14 mouse cellular contexts compared by ENCODE assay signal in genomic region chr19:23834721-23835120, GRCm38 (mm10).
A peak's percentile ranks its signal among the peaks of the same experiment; 100 is the strongest.
DNase-seq lines count a peak whose midpoint lies in the region; ATAC-seq and TF ChIP-seq lines count a peak whose summit lies in the region.
"Had no signal": no experiment of that assay in that cellular context is flagged by ENCODE, and none has a peak within 500 bp of the region (broad histone marks: within the 10 kb centered on the region; RNA-seq: fewer than 3 reads in every experiment).

No protein-coding gene starts in this region.

- 0 out of 2 replicates have a peak overlapping the region, but pooled peaks have one; percentile 64 for H3K27ac ChIP-seq in forebrain, embryonic 14.5 days (ENCODE audit: low read depth, low read length)
- H3K27ac ChIP-seq in forebrain, embryonic 12.5 days, result no peak overlapping the region
- H3K27ac ChIP-seq in forebrain, postnatal 0 days (ENCODE audit: low read depth, low read length), result peak overlapping the region; percentile 62; the same call in 1 of the 2 replicates
- H3K27ac ChIP-seq in kidney, adult 2 months (ENCODE audit: insufficient read depth, low read depth, low read length), result no peak overlapping the region
- H3K27ac ChIP-seq: embryonic facial prominence, embryonic 13.5 days; limb, embryonic 12.5 days had no signal

- H3K4me3 ChIP-seq in forebrain, embryonic 14.5 days (ENCODE audit: low read depth, low read length), result no peak overlapping the region
- H3K4me3 ChIP-seq in forebrain, embryonic 12.5 days (replicated peaks), result no peak overlapping the region
- no peak overlapping the region for H3K4me3 ChIP-seq in forebrain, postnatal 0 days (ENCODE audit: low read depth, low read length)
- no peak overlapping the region for H3K4me3 ChIP-seq in kidney, adult 2 months (ENCODE audit: insufficient read depth, low read depth, low read length)
- H3K4me3 ChIP-seq: embryonic facial prominence, embryonic 13.5 days; limb, embryonic 12.5 days; neural tube, embryonic 12.5 days had no signal

- no peak overlapping the region for H3K9ac ChIP-seq in forebrain, embryonic 14.5 days (ENCODE audit: low read length)
- no peak overlapping the region for H3K9ac ChIP-seq in forebrain, embryonic 12.5 days
- H3K9ac ChIP-seq in forebrain, postnatal 0 days, result no peak overlapping the region
- H3K9ac ChIP-seq: embryonic facial prominence, embryonic 13.5 days; limb, embryonic 12.5 days; neural tube, embryonic 12.5 days had no signal

- TF ChIP-seq POLR2A in kidney, adult 2 months (IDR thresholded peaks at IDR 0.05; ENCODE audit: low read depth, low read length), result no peak

- H3K4me2 ChIP-seq in forebrain, embryonic 14.5 days (ENCODE audit: low read length), result no peak overlapping the region
- no peak overlapping the region for H3K4me2 ChIP-seq in forebrain, embryonic 12.5 days
- no peak overlapping the region for H3K4me2 ChIP-seq in forebrain, postnatal 0 days (ENCODE audit: low read depth)
- H3K4me2 ChIP-seq: embryonic facial prominence, embryonic 13.5 days; limb, embryonic 12.5 days; neural tube, embryonic 12.5 days had no signal

- TF ChIP-seq CTCF in forebrain, postnatal 0 days (IDR thresholded peaks at IDR 0.05; ENCODE audit: low read depth), result no peak
- no peak for TF ChIP-seq CTCF in kidney, adult 2 months (conservative IDR thresholded peaks at IDR 0.05; ENCODE audit: insufficient read depth, insufficient read length, low read depth, low read length)

- peaks cover 4% of the 10 kb centered on the region; the same call in 1 of the 2 replicates for H3K4me1 ChIP-seq in forebrain, embryonic 14.5 days (ENCODE audit: control insufficient read depth, insufficient read depth, low read length)
- peaks cover 25% of the 10 kb centered on the region for H3K4me1 ChIP-seq in forebrain, embryonic 12.5 days
- H3K4me1 ChIP-seq in forebrain, postnatal 0 days (ENCODE audit: insufficient read depth), result 0 out of 2 replicates have a peak, but pooled peaks cover 15% of the 10 kb centered on the region
- no peaks in the 10 kb centered on the region for H3K4me1 ChIP-seq in kidney, adult 2 months (ENCODE audit: control insufficient read depth, insufficient read depth, low read length)
- H3K4me1 ChIP-seq: limb, embryonic 12.5 days had no signal

- H3K36me3 ChIP-seq in forebrain, embryonic 14.5 days (ENCODE audit: control insufficient read depth, insufficient read depth, low read length), result no peaks in the 10 kb centered on the region
- H3K36me3 ChIP-seq in forebrain, embryonic 12.5 days (replicated peaks), result no peaks in the 10 kb centered on the region
- no peaks in the 10 kb centered on the region for H3K36me3 ChIP-seq in forebrain, postnatal 0 days (ENCODE audit: insufficient read depth)
- no peaks in the 10 kb centered on the region for H3K36me3 ChIP-seq in kidney, adult 2 months (ENCODE audit: control insufficient read depth, insufficient read depth, low read length)
- H3K36me3 ChIP-seq: embryonic facial prominence, embryonic 13.5 days; limb, embryonic 12.5 days; neural tube, embryonic 12.5 days had no signal

- intact Hi-C loops in left cerebral cortex, postnatal 14 days (cut with DNase I), result no loop called here

- no peaks in the 10 kb centered on the region for H3K9me3 ChIP-seq in forebrain, embryonic 14.5 days (replicated peaks; ENCODE audit: control insufficient read depth, low read length)
- H3K9me3 ChIP-seq in forebrain, embryonic 12.5 days, result no peaks in the 10 kb centered on the region
- no peaks in the 10 kb centered on the region for H3K9me3 ChIP-seq in forebrain, postnatal 0 days (ENCODE audit: low read length)
- H3K9me3 ChIP-seq: embryonic facial prominence, embryonic 13.5 days; limb, embryonic 12.5 days; neural tube, embryonic 12.5 days had no signal

- WGBS in forebrain, embryonic 14.5 days, result 70% methylated on average over 3 of the region's 3 CpGs
- 82% methylated on average over 3 of the region's 3 CpGs for WGBS in forebrain, embryonic 12.5 days
- 39% methylated on average over 3 of the region's 3 CpGs for WGBS in forebrain, postnatal 0 days
- WGBS in kidney, adult 2 months, result 71% methylated on average over 3 of the region's 3 CpGs

- DNase-seq in forebrain, embryonic 14.5 days (ENCODE audit: low spot score), result peak; percentile 55
- DNase-seq in left cerebral cortex, postnatal 14 days (ENCODE audit: low spot score in 2 of 2), result peak; percentile 40 to 81
- no peak for DNase-seq in left cerebral cortex, adult 11 months (ENCODE audit: low spot score)
- DNase-seq in adipocyte (ENCODE audit: low spot score), result peak; percentile 56
- DNase-seq in forebrain, postnatal 0 days, result peak; percentile 73
- no peak for DNase-seq in kidney, adult 2 months
- DNase-seq in B cell, adult 2 months, result no peak
- DNase-seq: kidney, adult 8-10 months; right cerebral cortex, adult 18-20 months; thymus, postnatal 25 days had no signal

- H3K27me3 ChIP-seq in forebrain, embryonic 14.5 days (replicated peaks; ENCODE audit: control insufficient read depth, insufficient read depth, low read length), result no peaks in the 10 kb centered on the region
- no peaks in the 10 kb centered on the region for H3K27me3 ChIP-seq in forebrain, embryonic 12.5 days
- H3K27me3 ChIP-seq in forebrain, postnatal 0 days (ENCODE audit: insufficient read depth, low read length), result no peaks in the 10 kb centered on the region
- H3K27me3 ChIP-seq in kidney, adult 2 months (replicated peaks; ENCODE audit: control insufficient read depth, insufficient read depth, low read length), result no peaks in the 10 kb centered on the region
- H3K27me3 ChIP-seq: embryonic facial prominence, embryonic 13.5 days; limb, embryonic 12.5 days; neural tube, embryonic 12.5 days had no signal

- peak; percentile 58; the same call in 1 of the 2 replicates for ATAC-seq in forebrain, embryonic 14.5 days
- ATAC-seq in forebrain, embryonic 12.5 days (ENCODE audit: low FRiP score), result no peak
- ATAC-seq in forebrain, postnatal 0 days, result peak; percentile 73

Comparison
In these comparisons a context has a peak if more than half of its experiments do, and no peak if none do; other contexts are left out.
1. DNase-seq: peak in forebrain, embryonic 14.5 days (single experiment), left cerebral cortex, postnatal 14 days (2 of 2), adipocyte (single experiment) and forebrain, postnatal 0 days (single experiment); none in left cerebral cortex, adult 11 months (single experiment), kidney, adult 2 months (single experiment) and B cell, adult 2 months (0 of 2).
2. H3K27ac ChIP-seq: peak in forebrain, embryonic 14.5 days (single experiment) and forebrain, postnatal 0 days (single experiment); none in forebrain, embryonic 12.5 days (single experiment) and kidney, adult 2 months (single experiment).